Mouse (Mus musculus): ENCODE data around the gene Dgkq. TPM values are rescaled to one million over a fixed set of nuclear protein-coding genes. Genes with fewer than 3 reads are reported as not detected.
A peak's percentile ranks its signal among the peaks of the same experiment; 100 is the strongest.
"Not testable (repeated sequence)": the region's sequence is repeated elsewhere in the genome, so short reads cannot be mapped to it uniquely, and the experiment has no call there.

The Dgkq gene
- total RNA-seq, 2 experiments from 2014 or later = 12.8 to 13.4 TPM

DNA sequence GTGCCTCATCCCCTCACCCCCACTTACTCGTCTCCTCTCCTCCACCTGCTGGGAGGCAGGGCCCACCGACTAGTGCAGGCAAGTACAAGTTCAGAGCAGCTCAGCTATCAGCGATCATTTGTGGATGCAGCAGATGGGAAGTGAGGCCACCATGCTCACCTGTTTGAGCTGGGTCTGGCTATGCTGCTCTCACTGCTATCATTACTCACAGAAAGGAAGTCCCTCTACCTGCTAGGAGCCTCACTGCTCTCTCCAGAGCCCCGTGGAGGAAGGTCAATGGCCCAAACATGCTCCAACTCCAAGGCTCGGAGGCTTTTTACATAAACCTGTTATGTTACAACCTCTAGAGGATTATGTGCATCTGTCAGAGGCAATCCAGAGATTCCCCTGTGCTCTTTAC lies 12.1 kb downstream of the Dgkq start:
- no peak for DNase-seq
- intact Hi-C loops (cut with DNase I) = no loop called here

GRCm38 (mm10) chr5:108655891-108656650 lies 13.4 kb downstream of the Dgkq start:
- no peak for DNase-seq
- intact Hi-C loops (cut with DNase I) = no loop called here

- no peak for DNase-seq
- intact Hi-C loops (cut with DNase I) = no loop called here
Measured at GRCm38 (mm10) chr5:108655381-108655780, 14.1 kb downstream of the Dgkq start.

- DNase-seq = no peak
- intact Hi-C loops (cut with DNase I) = no loop called here
Measured at GRCm38 (mm10) chr5:108654444-108654990, 15.0 kb downstream of the Dgkq start.

DNA sequence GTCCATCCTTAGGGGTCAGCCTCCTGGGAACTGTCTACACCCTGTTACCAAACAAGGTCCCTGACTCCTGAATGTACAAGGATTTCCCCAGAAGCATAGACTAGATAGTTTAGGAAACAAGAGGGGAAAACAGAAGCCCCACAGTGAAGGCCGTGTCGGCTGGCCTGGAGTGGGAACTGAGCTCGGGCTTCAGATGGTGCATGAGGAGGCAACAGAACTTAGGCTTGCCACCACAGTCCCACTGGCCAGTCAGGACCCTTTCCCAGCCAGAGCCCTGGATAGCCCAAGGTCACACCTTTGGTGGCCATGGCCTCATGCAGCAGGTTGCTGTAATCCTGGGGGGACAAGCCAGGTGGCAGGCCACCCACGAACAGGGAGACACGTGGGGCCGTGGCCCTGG lies 16.1 kb downstream of the Dgkq start:
- intact Hi-C loops (cut with DNase I) = loop anchor here (2.0 kb wide), 1 partner anchor 227 kb away; no protein-coding TSS in a partner anchor
- DNase-seq = no peak

- intact Hi-C loops (cut with DNase I) = loop anchor here (2.0 kb wide), 1 partner anchor 225 kb away; no protein-coding TSS in a partner anchor
- DNase-seq = peak; percentile 59 to 64
Measured at GRCm38 (mm10) chr5:108651823-108652222, 17.6 kb downstream of the Dgkq start.

DNA sequence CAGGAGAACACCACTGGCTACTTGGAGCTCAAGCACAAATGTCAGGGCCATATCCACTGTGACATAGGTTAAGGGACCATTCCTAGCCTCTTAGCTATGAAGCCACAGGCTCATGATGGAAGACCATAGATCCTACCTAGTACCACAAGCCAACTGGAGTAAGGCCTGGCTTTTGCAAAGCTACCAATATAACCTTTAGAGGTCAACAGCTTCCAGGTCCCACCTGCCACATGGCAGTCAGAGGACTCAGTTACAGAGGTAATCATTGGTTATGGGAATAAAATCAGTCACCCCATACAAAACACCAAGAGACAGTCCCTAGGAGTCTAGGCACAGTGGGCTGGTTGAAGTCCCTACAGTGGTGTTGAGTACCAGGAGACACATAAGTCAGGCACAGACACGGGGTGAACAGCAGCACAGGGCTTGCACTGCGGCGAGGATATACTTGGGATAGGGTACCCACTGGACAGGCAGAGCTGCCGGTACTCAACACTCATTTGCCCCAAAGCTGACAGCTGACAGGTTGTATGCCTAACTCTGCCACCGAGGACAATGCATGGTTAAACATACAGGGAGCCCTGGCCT lies 18.2 kb downstream of the Dgkq start:
- intact Hi-C loops (cut with DNase I) = no loop called here
- no peak for DNase-seq

- intact Hi-C loops (cut with DNase I) = no loop called here
Measured at GRCm38 (mm10) chr5:108650341-108650740, 19.1 kb downstream of the Dgkq start.

GRCm38 (mm10) chr5:108648937-108649576 lies 20.4 kb downstream of the Dgkq start:
- DNase-seq = no peak
- intact Hi-C loops (cut with DNase I) = no loop called here

More at GRCm38 (mm10) chr5:108650341-108650740, 19.1 kb downstream of the Dgkq start:
- DNase-seq = no peak

DNA sequence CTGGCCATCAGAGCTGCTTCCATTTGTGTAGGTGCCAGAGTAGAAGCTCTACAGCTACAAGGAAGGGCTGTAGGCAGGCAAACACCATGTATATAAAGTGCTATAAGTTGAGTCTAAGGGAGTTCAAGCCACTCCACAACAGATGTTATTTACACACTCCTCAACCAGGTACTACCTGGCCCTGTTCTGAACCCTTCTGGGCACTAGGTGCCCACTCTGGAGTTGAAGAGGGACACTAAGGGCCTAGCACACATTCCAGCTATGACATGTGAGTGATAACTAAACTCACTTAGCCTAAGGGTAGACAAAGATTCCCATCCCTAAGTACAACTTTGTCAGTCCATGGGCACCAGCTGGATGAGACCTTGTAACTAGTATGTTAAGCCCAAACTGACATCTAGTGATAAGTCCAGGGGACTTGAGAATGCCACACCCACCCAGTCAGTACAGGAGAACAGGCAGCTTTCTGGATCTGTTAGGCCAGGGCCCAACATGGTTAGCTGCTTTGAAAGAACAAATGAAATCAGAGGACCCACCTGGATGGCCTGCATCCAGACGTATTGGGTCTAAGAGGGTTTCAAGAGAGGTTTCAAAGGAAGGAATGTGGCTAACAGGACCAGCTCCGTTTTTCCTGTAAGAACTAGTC lies 21.5 kb downstream of the Dgkq start:
- intact Hi-C loops (cut with DNase I) = no loop called here
- no peak for DNase-seq

- intact Hi-C loops (cut with DNase I) = no loop called here
- DNase-seq = no peak
Measured at GRCm38 (mm10) chr5:108647311-108647710, 22.2 kb downstream of the Dgkq start.

- intact Hi-C loops (cut with DNase I) = no loop called here
- DNase-seq = peak in 1 of 2 experiments; percentile 15
Measured at GRCm38 (mm10) chr5:108646343-108646660, 23.2 kb downstream of the Dgkq start.

DNA sequence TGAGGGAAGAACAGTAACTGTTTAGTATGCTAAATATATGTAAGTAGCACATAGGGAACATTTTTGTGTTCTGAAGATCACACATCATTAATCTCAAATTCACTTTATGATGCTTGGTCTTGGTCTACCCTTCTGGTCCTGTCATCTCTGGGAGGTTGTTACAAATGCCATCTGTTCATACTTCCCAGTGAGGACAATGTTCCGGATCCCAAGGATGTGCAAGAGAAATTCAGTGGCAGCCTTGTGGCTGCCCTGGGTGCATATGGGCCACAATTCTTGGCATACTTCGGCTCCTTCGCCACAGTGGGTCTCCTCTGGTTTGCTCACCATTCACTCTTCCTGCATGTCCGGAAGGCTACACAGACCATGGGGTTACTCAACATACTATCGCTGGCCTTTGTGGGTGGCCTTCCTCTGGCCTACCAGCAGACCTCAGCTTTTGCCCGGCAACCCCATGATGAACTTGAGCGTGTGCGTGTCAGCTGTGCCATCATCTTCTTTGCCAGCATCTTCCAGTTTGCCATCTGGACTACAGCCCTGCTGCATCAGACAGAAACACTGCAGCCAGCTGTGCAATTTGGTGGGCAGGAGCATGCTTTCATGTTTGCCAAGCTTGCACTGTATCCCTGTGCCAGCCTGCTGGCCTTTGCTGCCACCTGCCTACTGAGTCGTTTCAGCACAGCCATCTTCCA lies 23.7 kb downstream of the Dgkq start:
- peak in 1 of 2 experiments; percentile 34 for DNase-seq
- intact Hi-C loops (cut with DNase I) = no loop called here

DNA sequence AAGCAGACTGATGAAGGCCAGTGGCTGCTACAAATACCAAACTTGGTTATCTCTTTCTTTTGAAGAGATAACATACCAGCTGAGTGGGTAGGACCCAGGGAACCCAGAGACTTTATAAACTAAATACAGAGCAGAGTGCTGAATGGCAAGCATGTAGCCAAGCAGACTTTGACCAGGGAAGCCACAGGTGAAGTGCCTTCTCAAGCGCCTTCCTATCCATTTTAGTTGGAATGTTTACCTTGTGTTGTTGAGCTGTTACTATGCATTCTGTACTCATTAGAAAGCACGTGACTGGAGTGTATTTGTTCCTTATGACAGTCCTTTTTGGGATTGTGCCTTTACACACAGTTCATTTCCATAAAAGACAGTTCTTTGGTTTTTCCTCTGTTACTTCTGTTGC lies 25.8 kb downstream of the Dgkq start:
- DNase-seq = no peak
- intact Hi-C loops (cut with DNase I) = no loop called here

DNA sequence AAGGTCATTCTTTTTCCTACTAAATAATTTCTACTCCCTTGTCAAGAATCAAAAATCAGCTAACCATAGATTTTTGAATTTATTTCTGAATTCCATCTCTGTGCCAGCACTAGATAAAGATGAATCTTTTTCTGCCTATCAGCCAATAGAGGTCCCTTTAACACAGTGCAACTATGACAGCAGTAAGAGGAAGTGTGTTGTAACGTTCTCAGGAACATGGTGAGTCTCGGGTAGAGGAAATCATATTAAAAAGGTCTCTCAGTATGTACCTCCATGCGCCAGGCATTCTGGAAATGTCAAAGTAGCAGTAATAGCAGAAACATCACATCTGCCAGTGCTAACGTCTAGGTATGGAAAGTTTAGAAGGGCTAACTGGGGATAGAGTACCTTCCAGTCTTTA lies 33.3 kb downstream of the Dgkq start:
- intact Hi-C loops (cut with DNase I) = no loop called here
- no peak for DNase-seq

DNA sequence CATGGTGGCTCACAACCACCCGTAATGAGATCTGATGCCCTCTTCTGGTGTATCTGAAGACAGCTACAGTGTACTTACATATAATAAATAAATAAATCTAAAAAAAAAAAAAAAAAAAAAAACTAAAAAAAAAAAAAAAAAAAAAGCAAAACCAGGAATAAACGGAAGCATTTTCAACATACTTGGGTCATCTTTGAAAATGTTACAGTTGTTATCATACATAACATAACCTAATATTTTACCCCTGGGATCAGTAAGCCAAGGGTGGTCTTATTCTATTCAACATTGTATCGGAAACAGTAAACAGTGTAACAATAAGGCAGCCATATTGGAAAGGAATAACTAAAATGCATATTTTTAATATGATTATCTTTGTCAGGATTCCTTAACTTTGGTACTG lies 35.4 kb downstream of the Dgkq start:
- intact Hi-C loops (cut with DNase I) = not testable (repeated sequence)

DNA sequence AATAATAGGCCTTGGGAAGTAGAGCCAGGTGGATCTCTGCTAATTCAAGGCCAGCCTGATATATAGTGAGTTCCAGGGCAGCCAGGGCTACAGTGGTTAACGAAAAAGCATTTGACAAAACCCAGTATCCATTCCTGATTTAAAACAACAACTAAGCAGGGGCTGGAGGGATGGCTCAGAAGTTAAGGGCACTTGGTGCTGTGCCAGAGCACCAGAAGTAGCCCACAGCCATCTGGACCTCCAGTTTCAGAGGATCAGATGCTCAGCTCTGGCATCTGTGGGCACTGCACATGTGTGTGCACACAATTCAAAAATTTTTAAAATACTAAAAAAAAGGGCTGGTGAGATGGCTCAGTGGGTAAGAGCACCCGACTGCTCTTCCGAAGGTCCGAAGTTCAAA lies 35.8 kb downstream of the Dgkq start:
- intact Hi-C loops (cut with DNase I) = no loop called here

More for the DNA sequence above, 35.4 kb downstream of the Dgkq start:
- not testable (repeated sequence) for DNase-seq

GRCm38 (mm10) chr5:108629634-108630483 lies 39.6 kb downstream of the Dgkq start, which contains the start of the genes Gak and Tmem175:
TSS of gene Gak (minus strand) at chr5:108629755.
TSS of gene Tmem175 (plus strand) at chr5:108629770.
- intact Hi-C loops (cut with DNase I) = no loop called here
- peak; percentile 94 to 95 for DNase-seq

More for the DNA sequence above, 35.8 kb downstream of the Dgkq start:
- DNase-seq = no peak

DNA sequence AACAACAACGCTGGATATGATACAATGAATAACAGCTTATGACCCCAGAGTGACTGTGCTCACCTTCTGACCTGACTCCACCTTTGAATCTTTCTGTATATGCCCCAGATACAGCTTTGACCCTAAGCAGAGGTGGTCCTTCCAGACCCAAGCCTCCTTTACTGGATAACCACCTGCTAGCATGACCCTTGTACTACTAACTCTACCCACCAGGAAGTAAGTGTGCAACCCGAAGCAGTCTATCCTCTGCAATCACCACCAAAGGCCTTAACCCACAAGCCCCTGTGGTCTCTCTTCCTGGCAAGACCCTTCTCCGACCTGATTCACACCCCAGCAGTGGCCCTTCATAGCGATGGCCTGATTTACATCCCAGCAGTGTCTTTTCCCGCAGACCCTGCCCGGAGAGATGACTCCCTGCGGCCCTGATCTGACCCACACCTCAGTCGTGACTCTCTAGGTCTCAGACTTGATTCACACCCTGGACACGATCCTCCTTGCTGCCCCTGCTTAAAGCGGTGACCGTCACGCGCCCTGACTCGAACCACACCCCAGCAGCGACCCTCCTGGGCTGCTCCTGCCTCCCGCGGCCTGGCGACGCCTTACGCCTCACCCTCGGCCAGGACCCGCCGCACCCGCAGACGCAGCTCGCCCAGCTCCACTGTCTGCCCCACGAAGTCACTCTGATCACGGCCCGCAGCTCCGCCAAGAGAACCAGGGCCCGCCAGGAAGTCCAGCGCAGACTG lies 40.4 kb downstream of the Dgkq start:
- intact Hi-C loops (cut with DNase I) = no loop called here
- DNase-seq = no peak

Data from heart, postnatal 10 days (tissue).